Mouse (Mus musculus): Measurements from ENCODE around the gene Galntl6. TPM values are rescaled to one million over a fixed set of nuclear protein-coding genes. Genes with fewer than 3 reads are reported as not detected.
A peak's percentile ranks its signal among the peaks of the same experiment; 100 is the strongest.

The Galntl6 gene
- polyA plus RNA-seq, 1 experiment from 2014 or later: 0.08 TPM

DNA sequence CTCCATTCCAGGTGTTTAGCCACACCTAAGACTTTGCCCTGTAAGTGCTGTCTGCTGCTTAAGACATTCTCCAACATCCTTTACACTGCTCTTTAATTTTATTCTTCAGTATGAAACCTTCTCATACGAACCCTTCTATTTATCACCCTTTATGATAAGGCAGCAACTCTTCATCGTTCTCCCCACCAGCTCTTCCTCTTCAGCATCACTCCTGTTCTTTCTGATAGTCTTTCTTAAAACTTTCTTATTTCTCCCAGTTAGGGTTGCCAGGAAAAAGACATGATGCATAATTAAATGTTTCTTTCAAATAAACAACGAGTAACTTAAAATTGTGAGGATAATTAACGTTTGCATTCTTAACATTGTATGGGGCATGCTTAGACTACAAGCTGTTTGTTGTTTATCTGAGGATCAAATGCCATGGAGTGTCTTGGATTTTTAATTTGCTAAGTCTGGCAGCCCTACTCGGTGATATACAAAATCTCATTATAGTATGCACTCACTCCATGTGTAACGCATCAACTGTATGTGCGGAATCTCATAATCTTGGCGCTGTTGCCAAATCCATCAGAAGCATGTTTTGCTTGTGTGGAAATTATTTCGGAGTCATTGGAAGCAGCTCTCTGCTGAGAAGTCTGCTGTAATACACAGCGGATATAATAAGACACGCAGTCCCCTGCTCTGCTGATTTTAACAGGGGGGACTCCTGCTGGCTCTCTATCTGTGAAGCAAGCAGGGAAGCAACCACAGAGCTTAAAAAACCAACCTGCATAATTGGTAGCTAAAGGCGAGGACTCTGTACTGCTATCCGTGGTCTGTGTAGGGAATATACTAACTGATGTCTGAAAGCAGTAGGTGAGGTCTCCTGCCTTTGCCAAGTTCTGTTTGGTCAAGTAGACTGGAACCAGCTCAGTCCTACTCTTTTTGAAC is 1069.7 kb downstream of the Galntl6 start:
- Histone ChIP-seq H3K4me1 (replicated peaks) (no peaks in the 10 kb centered on the region), H3K9me3 (replicated peaks) (no peaks in the 10 kb centered on the region), H3K9ac (no peak overlapping the region), H3K27ac (no peak overlapping the region), H3K4me3 (no peak overlapping the region), H3K27me3 (no peaks in the 10 kb centered on the region), H3K4me2 (no peak overlapping the region), H3K36me3 (no peaks in the 10 kb centered on the region)
- no peak for ATAC-seq (replicated peaks; ENCODE audit: insufficient number of reproducible peaks, insufficient read depth, low FRiP score, low read depth)
- WGBS: 55% methylated on average over 13 of the region's 13 CpGs

DNA sequence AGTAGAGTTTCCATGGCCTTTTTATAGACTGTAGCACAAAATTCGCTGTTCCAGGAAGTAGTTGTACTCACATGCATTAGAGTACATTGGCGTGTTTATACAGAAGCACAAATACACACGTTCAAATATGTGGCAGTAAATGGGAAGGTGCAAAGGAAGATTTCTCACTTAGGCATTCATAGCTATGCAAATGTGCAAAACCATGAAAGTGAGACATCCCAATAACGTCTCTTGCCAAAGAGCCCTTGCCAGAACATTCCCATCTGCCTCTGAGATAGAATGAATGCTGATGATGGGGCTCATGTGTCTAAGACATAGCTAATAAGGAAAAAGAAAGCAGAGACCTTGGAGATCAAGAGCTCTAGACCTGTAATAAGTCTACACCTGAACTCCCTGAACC is 1071.0 kb downstream of the Galntl6 start:
- Histone ChIP-seq H3K4me2 (no peak overlapping the region), H3K27ac (no peak overlapping the region), H3K9me3 (replicated peaks) (no peaks in the 10 kb centered on the region), H3K9ac (no peak overlapping the region), H3K4me1 (replicated peaks) (no peaks in the 10 kb centered on the region), H3K27me3 (no peaks in the 10 kb centered on the region), H3K4me3 (no peak overlapping the region), H3K36me3 (no peaks in the 10 kb centered on the region)
- no peak for ATAC-seq (replicated peaks; ENCODE audit: insufficient number of reproducible peaks, insufficient read depth, low FRiP score, low read depth)
- WGBS: 71% methylated on average over 4 of the region's 4 CpGs

DNA sequence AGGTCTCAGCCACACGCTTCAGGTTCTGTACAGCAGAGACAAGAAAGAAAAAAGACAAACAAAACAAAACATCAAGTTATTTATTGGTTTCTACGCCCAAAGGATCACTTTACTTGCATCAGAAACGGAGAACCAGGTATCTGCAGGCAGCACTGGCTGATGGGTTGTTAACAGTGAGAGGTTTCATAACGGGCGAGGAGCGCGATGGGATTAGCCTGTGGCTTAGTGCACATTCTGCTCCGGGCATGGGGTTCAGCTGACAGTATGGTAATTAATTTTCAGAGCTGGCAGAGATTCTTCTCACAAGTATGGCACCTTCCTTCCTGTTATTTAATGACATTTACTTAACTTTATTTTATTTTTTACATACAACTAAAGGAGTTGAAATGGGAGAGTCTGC is 1075.1 kb downstream of the Galntl6 start:
- Histone ChIP-seq H3K4me3 (no peak overlapping the region), H3K9ac (no peak overlapping the region), H3K4me2 (peak overlapping the region; percentile 35), H3K27ac (no peak overlapping the region), H3K4me1 (replicated peaks) (no peaks in the 10 kb centered on the region), H3K36me3 (no peaks in the 10 kb centered on the region), H3K27me3 (no peaks in the 10 kb centered on the region), H3K9me3 (replicated peaks) (no peaks in the 10 kb centered on the region)
- no peak for ATAC-seq (replicated peaks; ENCODE audit: insufficient number of reproducible peaks, insufficient read depth, low FRiP score, low read depth)
- 56% methylated on average over 8 of the region's 8 CpGs for WGBS

DNA sequence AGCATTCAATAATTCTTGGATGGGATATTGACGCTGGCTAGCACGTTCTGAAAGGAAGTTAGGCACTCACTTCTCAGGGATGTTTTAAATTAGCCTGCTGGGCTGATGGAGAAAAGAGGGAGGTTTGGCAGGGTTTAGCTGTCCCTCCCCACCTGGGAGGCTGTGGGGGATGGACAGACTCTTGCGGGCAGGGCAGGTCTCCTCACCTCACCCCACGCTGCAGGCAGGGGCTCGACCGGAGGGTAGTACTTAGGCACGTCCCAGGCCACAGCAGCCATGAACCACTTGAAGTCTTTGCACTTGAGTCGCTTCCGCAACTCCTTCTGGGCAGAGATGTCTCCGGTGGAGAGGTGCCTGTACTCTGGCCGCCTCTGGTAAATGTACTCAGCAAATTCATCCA is 1075.5 kb downstream of the Galntl6 start:
- ATAC-seq (replicated peaks; ENCODE audit: insufficient number of reproducible peaks, insufficient read depth, low FRiP score, low read depth): no peak
- Histone ChIP-seq H3K9ac (no peak overlapping the region), H3K4me1 (replicated peaks) (no peaks in the 10 kb centered on the region), H3K27ac (no peak overlapping the region), H3K9me3 (replicated peaks) (no peaks in the 10 kb centered on the region), H3K36me3 (no peaks in the 10 kb centered on the region), H3K4me2 (peak overlapping the region; percentile 35), H3K27me3 (no peaks in the 10 kb centered on the region), H3K4me3 (no peak overlapping the region)
- WGBS: 41% methylated on average over 11 of the region's 11 CpGs

- Histone ChIP-seq H3K9me3 (replicated peaks) (no peaks in the 10 kb centered on the region), H3K4me3 (no peak overlapping the region), H3K36me3 (no peaks in the 10 kb centered on the region), H3K4me1 (replicated peaks) (no peaks in the 10 kb centered on the region), H3K4me2 (no peak overlapping the region), H3K9ac (no peak overlapping the region), H3K27me3 (no peaks in the 10 kb centered on the region), H3K27ac (no peak overlapping the region)
- WGBS: 80% methylated on average over 15 of the region's 15 CpGs
- ATAC-seq (replicated peaks; ENCODE audit: insufficient number of reproducible peaks, insufficient read depth, low FRiP score, low read depth): no peak
Measured at GRCm38 (mm10) chr8:57836201-57836883, 1076.1 kb downstream of the Galntl6 start.

- Histone ChIP-seq H3K9me3 (replicated peaks) (no peaks in the 10 kb centered on the region), H3K36me3 (no peaks in the 10 kb centered on the region), H3K27ac (no peak overlapping the region), H3K4me3 (no peak overlapping the region), H3K27me3 (no peaks in the 10 kb centered on the region), H3K9ac (no peak overlapping the region), H3K4me2 (no peak overlapping the region), H3K4me1 (replicated peaks) (peaks cover 12% of the 10 kb centered on the region; the same call in 1 of the 2 replicates)
- 51% methylated on average over 7 of the region's 7 CpGs for WGBS
- no peak for ATAC-seq (replicated peaks; ENCODE audit: insufficient number of reproducible peaks, insufficient read depth, low FRiP score, low read depth)
Measured at GRCm38 (mm10) chr8:57823151-57823550, 1089.3 kb downstream of the Galntl6 start.

GRCm38 (mm10) chr8:57816034-57816433 is 1096.4 kb downstream of the Galntl6 start:
- WGBS: 61% methylated on average over 7 of the region's 7 CpGs
- Histone ChIP-seq H3K9ac (no peak overlapping the region), H3K4me1 (replicated peaks) (no peaks in the 10 kb centered on the region), H3K4me2 (no peak overlapping the region), H3K27me3 (no peaks in the 10 kb centered on the region), H3K9me3 (replicated peaks) (no peaks in the 10 kb centered on the region), H3K27ac (no peak overlapping the region), H3K4me3 (no peak overlapping the region), H3K36me3 (no peaks in the 10 kb centered on the region)
- no peak for ATAC-seq (replicated peaks; ENCODE audit: insufficient number of reproducible peaks, insufficient read depth, low FRiP score, low read depth)

- Histone ChIP-seq H3K9ac (no peak overlapping the region), H3K4me1 (replicated peaks) (no peaks in the 10 kb centered on the region), H3K4me2 (no peak overlapping the region), H3K4me3 (no peak overlapping the region), H3K36me3 (no peaks in the 10 kb centered on the region), H3K27ac (no peak overlapping the region), H3K27me3 (no peaks in the 10 kb centered on the region), H3K9me3 (replicated peaks) (no peaks in the 10 kb centered on the region)
- no peak for ATAC-seq (replicated peaks; ENCODE audit: insufficient number of reproducible peaks, insufficient read depth, low FRiP score, low read depth)
- 71% methylated on average over 4 of the region's 4 CpGs for WGBS
Measured at GRCm38 (mm10) chr8:57807060-57807459, 1105.4 kb downstream of the Galntl6 start.

DNA sequence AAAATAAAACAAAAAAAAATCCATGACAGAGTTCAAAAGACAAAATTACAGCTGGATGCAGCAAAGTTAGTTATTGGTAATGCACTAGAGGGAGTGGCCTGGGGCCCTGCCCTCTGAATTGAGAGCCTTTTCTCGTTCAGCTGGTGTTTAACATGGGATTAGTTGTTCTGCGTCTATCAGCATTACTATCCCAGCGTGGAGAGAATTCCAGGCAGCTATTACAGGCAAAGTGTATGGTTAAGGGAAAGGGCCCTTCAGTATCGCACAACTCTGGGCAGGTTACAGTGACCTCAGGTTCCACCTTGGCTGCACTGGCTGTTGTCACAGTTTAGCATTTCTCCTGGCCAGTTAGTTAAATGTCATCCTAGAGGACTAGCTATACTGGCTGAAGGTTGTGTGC is 1107.3 kb downstream of the Galntl6 start:
- no peak overlapping the region for H3K27ac ChIP-seq
- WGBS: 75% methylated on average over 4 of the region's 4 CpGs
- no peaks in the 10 kb centered on the region for H3K9me3 ChIP-seq (replicated peaks)
- no peak for ATAC-seq (replicated peaks; ENCODE audit: insufficient number of reproducible peaks, insufficient read depth, low FRiP score, low read depth)
- no peaks in the 10 kb centered on the region; the same call in 1 of the 2 replicates for H3K4me1 ChIP-seq (replicated peaks)
- no peak overlapping the region for H3K4me2 ChIP-seq
- H3K36me3 ChIP-seq: no peaks in the 10 kb centered on the region
- H3K4me3 ChIP-seq: no peak overlapping the region
- H3K27me3 ChIP-seq: no peaks in the 10 kb centered on the region
- H3K9ac ChIP-seq: no peak overlapping the region

DNA sequence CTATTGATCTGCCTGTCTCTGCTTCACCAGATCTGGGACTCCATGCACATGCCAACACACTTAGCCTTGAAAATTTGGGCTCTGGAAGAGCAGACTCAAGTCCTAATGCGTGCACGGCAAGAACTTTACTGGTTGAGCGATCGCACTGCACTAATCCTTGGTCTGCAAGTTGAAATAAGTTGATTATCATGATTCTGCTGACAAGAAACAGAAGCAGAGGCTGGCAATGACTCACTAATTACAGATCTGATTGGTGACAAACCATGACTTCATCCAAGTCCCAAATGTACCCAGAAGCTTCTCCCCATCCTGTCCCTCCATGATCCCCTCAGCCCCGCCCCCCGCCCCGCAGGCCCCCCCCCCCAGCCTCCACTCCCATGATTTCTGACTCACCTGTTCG is 1108.6 kb downstream of the Galntl6 start:
- no peaks in the 10 kb centered on the region for H3K27me3 ChIP-seq
- WGBS: 79% methylated on average over 8 of the region's 8 CpGs
- H3K4me2 ChIP-seq: no peak overlapping the region
- no peak overlapping the region for H3K27ac ChIP-seq
- ATAC-seq (replicated peaks; ENCODE audit: insufficient number of reproducible peaks, insufficient read depth, low FRiP score, low read depth): no peak
- H3K4me1 ChIP-seq (replicated peaks): peaks cover 3% of the 10 kb centered on the region
- H3K36me3 ChIP-seq: no peaks in the 10 kb centered on the region
- no peak overlapping the region for H3K4me3 ChIP-seq
- H3K9me3 ChIP-seq (replicated peaks): no peaks in the 10 kb centered on the region
- no peak overlapping the region for H3K9ac ChIP-seq

DNA sequence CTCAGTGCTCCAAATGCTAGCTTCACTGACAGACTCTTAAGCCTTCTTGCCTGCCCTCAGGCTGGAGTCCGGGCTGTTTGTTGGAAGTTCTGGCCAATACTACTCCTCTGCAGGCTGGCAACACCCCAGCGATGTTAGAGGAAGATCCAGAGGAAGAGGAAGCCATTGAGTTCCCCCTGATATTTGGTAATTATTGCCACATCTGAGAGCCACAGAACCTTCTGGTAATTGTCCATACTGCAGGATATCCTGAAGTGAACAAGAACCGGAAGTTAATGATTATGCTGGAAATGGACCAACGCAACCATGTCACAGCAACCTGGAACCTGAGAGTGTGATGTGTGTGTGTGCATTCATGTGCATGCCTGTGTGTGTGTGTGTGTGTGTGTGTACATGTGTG is 1111.2 kb downstream of the Galntl6 start:
- Histone ChIP-seq H3K27me3 (no peaks in the 10 kb centered on the region), H3K4me1 (replicated peaks) (peaks cover 3% of the 10 kb centered on the region), H3K4me2 (no peak overlapping the region), H3K9me3 (replicated peaks) (no peaks in the 10 kb centered on the region), H3K27ac (no peak overlapping the region), H3K4me3 (no peak overlapping the region), H3K9ac (no peak overlapping the region), H3K36me3 (no peaks in the 10 kb centered on the region)
- ATAC-seq (replicated peaks; ENCODE audit: insufficient number of reproducible peaks, insufficient read depth, low FRiP score, low read depth): no peak
- 63% methylated on average over 4 of the region's 4 CpGs for WGBS
